Mouse (Mus musculus): ENCODE data around the gene Mon2. TPM values are rescaled to one million over a fixed set of nuclear protein-coding genes. Genes with fewer than 3 reads are reported as not detected.
"Not testable (repeated sequence)": the region's sequence is repeated elsewhere in the genome, so short reads cannot be mapped to it uniquely, and the experiment has no call there.

Gene Mon2
- total and polyA plus RNA-seq, 3 experiments, result 45.4 to 88.3 (median 73.5) TPM

DNA sequence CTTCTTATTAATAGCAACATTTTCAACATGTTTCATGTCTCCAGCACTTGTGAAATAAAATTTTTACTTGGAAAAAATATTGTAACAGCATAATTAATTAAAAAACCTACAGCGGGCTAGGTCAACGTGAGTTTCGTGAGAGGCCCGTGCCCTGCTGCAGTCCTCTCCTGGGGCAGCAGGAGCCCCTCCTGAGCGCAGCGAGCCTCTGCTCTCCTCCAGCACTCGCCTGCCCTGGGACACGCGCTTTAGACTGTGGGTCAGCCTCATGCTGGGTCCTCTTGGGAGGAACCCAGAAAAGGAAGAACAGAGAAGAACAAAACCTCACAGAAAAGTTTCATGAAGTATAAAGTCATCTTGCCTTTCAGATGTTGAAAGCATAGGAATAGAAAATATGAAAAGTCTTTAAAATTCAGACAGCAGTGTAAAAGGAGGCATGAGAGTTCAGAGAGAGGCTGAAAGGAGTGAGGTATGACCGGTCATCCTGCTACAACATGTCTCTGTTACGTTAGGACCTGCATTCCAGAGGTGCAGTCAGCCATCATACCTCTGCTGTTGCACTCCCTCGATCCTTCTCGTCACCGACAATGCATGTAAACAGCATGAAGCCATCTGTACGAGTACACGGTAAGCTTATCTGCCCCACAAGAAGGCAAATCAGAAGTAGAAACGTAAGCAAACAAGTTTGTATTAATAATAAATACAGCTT, 81.8 kb downstream of the Mon2 start:
- DNase-seq, result no peak

DNA sequence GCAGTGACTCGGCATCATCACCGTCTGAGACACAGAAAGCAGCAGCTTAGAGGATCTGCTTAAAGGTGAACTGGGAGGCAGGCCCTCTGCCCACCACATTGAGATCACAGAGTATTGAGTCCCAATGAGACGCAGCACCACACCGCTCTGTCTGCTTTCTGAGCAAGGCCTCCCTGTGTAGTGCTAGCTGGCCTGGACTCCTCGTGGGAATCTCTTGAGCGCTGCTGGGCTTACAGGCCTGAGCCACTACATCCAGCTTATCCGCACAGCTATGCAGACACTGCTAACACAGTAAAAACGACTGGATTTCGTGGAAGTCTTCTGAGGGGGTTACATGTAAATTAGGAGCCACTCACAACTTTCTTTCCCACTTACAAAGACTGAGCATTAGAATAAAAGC, 84.7 kb downstream of the Mon2 start:
- DNase-seq, result no peak

DNA sequence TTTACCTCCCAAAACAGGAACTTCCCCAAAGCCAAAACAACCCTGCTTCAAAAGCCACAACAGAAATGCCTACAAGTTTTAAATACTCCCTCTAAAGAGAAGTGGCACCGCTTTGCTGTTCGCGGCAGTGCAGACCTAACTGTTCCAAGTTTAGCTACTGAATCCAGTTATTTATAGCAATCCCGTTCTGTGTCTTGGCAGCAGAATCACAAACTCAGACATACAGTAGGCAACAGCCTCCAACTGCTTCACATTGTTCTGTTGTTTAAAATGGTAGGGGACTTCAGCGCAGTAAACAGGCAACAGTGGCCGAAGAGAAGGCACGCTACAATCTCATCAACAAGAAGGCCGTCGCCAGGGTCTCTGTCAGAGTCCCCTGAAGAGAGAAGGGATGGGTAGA, 85.3 kb downstream of the Mon2 start:
- DNase-seq, result no peak

DNA sequence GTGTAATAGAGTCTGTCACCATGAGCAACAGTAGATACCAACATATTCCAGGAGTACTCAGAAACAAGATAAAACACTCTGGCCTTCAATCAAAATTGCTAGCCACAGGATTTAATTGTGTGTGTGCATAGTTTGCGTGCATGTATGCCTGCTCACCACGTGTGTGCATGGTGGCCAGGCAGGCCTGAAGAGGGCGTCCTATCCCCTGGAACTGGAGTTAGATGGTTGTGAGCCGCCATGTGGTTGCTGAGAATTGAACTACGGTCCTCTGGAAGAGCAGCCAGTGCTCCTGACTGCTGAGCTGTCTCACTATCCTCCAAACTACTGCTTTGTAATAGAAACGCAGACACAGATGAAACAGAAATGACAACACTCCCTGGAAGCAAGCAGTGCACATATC, 85.7 kb downstream of the Mon2 start:
- DNase-seq, result no peak

DNA sequence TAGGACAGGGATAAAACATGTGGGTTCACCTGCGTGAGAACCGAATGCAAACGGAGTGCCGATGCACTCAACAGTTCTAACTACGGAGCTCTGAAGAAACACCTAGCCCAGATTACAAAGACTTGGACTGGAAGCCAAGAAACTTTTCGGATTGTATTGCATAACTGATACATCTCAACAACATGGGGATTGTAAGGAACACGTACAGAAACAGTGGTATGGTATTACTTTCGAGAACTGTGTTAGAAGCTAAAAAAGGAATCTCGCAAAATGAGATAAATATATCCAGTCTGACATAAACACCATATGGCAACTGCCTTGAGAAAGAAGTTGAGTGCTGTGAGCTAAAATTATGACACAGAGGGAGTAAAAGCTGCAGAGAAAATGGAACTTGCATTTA, 86.4 kb downstream of the Mon2 start:
- no peak for DNase-seq

DNA sequence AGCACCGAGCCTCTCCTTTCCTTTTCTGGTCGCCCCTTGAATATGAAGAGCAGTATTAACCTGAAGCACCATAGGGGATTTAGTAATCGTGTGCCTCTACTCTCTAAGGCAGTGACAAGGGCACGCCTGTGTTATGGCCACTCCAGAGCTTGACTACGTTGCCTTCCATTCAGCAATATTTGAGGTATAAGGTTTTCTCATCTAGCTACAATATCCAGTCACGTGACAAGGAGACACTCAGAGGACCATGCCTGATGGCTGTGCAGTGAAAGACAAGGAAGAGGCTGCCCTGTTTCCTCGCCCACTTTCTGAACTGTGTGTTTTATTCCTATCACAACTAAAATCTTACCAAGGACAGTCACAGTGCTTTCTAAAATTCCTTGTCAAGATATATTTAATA, 87.9 kb downstream of the Mon2 start:
- no peak for DNase-seq

DNA sequence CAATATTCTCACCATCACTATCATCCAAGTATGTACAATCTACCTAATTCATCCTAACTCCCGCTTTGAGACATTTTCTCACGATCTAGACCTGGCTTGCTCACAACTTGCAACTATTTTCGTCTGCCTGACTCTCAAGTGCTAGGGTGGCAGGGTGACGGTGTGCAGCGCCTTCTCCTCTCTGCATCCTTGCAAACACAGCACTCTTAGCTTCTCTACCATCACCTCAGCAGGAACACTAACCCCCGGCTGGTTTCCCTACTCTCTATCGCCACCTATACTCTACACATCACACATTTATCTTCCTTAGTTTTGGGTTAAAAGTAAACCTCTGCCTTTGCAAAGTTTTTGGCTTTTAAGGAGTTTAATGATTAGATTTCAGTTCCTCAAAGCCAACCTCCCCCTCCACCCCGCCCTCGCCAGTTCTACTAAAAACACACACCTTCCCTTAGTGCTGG, 88.6 kb downstream of the Mon2 start:
- peak; percentile 60 for DNase-seq

DNA sequence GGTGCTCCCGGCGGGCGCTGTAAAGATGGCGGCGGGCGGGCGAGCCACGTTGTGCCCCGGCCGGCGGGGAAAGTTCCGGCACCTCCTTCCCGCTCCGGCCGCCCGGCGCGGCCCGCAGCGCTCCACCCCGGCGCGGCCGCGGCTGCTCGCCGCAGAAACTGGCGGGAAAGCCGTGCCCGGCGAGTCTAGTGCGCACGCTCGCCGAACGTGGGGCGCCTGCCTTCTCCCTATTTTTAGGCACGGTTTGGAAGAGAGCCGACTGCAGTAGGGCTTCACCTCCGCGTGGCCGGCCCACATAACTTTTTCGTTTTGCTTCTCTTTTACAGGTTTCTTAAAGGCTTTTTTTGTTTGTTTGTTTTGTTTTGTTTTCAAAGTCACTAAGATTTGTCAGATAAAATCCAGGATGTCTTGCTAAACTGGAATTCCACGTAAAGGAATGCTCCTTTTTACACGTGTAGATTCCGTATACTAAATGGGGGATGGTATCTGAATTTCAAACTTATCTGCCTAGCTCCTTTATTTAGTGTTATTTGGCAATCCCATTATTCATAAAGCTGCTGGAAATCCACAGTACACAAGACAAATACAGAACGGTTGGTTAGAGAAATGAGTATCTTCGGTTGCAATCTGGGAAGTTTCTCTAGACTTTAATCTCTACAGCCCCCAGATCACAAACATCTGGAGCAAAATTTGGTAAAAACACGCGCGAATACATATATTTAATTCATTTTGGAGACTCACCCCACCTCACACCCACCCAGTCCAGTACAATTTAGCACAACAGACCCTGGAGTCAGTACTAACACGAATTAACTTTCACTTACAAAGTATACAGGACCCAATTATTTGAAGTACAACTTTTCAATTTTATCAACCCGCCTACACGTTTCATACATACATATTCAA, 89.7 kb downstream of the Mon2 start:
- peak; percentile 91 for DNase-seq

DNA sequence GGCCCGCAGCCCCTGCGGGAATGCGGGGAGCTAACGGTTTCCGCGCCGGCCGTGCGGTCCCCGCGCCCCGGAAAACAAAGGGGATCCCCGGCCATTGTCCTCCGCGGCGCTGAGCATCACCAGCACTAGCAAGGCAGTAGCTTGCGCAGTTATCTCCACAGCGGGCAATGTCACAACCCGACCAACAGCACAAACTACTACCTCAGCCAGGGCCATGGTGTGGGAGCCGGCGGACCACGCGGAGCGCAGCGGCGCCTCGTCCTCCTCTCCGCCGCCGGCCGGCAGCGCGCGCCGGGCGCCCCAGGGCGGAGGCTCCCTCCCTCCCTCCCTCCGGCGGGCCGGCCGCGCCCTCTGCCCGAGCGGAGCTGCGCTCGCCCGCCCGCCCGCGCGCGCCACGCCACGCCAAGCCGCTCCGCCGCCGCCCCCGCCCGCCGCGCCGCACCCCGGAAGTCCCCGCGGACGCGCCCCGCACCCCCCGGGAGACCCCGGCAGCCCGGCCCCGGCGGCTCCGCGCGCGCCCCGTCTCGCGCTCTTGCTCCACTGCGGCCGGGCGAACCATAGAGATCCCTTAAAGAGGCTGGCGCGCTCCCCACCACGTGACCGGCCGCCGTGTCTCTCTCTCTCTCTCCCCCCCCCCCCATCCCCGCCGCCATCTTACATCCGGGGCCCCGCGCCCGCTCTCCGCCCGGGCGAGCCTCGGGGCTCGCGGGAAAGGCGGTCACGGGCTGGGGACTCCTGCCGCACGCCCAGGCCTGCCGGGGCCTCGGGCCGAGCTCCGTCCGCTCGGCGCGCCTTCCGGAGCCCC, 90.6 kb downstream of the Mon2 start:
- peak; percentile 90 for DNase-seq

DNA sequence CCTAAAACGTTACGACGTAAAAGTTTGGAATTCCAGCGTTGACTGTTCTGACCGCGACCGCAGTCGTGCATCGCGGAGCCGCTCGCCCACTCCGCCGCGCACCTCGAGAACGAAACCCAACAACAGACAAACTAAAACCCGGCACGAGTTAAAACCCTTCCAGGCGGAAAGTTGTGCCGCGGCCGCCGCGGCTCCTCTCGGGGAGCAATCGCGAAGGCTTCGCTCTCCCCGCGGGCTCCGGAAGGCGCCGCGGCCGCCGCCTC, 91.1 kb downstream of the Mon2 start:
- DNase-seq, result no peak

DNA sequence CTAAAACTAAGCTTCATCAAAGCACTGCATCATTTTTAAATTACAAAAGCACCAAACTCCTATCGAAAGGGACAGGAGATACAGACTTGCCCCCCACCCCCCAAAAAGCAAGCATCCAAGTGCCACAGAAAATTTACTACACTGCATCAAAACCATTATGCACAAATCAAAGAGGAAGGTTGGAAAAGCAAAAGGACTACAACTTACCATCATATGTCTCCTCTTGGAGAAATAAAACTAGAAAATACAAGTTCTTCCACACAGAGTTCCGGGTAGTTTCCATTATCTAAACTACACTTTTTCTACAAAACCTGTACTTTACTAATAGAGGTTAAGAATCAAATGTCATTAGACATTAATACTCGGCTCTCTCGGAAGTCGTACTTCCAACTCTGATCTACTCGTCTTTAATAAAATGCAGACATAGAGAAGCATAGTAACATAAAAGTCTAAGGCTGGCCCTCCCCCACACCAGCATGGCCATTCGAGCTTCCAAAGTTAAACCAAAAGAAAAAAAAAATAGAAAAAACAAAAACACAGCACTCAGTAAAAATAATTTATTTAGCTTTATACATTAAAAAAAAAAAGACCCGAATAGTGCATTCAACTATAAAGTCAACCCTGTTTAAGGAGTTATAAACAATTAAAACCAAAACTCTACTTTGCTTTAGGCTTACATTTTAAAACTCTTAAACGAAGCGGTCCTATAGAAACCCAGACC, 91.6 kb downstream of the Mon2 start:
- no peak for DNase-seq

DNA sequence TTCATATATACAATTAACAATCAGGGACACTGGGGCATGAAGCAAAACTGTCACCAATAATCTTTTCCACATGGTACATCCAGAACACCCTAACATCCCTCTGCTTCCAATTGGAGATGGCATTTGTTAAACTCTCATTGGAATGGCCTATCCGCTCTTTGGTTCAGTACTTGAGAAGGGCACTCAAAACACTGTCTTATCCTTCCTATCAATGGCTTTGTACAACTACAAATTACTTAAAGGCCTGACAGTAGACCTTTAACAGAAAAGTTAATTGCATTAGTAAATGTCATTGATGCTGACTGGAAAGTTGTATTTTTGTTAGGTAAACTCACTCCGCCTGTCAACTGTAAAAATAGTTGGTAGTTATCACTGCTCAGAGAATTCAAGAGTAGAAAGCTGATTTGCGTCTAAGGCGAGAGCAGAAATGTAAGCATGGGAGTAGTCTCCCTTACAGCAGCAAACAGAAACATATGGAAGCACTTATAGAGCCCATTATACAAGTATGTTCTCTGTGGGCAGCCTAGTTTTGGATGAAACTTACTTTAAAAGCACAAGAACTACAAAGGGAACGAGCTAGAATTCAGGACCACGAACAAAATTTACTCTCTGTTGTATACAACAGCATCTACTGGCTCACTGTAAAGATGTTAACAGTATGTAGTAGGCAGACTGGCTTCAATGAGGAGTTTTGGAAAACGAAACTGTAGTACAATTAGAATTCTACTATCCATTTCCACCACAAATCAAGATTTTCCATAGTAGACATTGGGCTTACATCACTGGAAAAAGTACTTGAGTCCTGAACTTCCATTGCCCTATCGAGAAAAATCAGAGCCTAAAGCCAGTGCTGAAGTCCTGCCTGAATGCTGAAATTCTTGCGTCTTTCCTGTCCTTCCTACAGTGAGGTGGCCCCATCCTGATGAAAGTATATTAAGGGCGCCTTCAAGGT, 92.5 kb downstream of the Mon2 start:
- DNase-seq, result no peak

DNA sequence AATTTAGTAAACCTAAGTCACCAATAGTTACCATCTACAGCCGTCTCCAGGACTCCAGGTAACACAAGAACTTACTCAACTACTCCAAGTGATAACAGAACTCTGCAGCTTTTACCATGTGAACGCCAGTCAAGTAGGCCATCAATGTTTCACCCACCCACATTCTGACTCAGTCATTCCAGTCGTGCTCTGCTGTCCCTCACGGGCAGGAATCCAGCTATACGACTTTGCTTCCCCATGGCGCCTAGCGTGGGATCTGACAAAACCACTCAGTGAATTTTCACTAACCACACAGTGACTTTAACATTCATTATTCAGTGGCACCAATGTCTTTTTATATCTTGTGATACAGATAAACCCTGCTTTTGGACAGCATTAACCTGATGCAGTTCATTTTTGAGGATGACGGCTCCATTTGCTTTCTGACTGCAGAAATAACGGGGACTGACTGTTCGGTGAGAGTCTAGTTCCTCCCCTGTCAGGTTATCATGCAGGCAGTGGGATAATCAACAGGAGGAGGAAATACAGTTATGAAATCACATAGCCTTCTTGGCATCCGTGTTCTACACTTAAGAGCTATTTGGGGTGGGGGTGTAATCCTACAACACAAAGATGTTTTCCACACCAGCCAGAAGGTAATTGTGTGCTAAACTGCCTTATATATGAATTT, 93.3 kb downstream of the Mon2 start:
- no peak for DNase-seq

DNA sequence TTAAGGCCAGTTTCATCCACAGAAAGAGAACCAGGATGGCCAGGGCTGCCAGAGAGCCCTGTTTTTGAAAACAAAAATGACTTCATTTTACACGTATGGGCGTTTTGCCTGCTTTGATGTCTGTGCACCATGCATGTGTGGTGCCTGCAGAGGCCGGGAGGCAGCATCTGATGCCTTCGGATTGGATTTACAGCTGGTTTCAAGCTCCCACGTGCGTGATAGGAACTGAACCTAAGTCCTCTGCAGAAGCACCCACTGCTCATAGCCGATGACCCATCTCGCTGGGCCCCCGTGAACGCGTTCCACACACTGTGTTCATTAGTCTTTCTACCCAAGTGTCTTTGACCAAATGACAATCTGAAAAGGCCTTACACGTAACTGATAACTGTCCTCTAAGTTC, 96.2 kb downstream of the Mon2 start:
- no peak for DNase-seq

DNA sequence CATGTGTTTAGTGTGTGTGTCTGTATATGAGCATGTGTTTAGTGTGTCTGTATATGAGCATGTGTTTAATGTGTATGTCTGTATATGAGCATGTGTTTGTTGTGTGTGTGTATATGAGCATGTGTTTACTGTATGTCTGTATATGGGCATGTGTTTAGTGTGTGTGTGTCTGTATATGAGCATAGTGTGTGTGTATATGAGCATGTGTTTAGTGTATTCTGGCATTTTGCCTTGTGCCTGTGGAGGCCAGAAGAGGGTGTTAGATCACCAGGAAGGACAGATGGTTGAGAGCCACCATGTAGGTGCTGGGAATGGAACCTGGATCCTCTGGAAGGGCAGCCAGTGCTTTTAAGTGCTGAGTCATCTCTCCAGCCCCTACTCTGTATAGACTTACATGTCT, 96.9 kb downstream of the Mon2 start:
- no peak for DNase-seq

DNA sequence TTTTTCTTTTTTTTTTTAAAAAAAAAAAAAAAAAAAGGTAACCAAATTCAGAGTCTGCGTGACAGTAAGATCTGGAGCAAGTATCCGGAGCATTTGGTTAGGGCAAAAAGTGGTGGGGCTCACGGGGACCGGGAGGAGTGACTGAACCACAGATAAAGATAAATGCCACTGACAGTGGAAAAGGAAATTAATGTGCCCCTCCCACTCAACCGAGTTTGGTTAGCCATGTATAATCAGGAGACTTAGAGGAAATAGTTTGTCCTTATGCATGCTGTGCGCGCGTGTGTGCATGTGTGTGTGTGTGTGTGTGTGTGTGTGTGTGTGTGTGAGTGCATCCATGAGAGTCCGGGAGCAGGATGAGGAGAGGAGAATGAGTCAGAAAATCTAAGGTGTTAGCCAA, 100.3 kb downstream of the Mon2 start:
- no peak for DNase-seq

DNA sequence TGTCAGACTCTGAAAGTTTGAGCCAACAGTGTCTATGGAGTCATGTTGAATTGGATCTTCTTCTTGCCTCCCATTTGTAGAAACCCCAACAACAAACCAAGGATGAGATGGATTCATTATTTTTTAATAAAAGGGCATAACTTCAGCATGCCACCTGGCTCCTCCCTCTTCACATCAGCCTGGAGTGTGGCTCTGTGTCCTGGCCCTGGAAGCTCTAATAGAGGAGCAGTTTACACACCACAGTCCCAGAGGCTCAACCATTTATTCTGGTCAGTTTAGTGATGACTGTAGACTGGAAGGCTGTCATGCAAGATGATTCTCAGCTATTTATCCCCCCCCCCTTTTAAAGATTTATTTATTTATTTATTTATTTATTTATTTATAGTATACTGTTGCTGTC, 103.1 kb downstream of the Mon2 start:
- no peak for DNase-seq

DNA sequence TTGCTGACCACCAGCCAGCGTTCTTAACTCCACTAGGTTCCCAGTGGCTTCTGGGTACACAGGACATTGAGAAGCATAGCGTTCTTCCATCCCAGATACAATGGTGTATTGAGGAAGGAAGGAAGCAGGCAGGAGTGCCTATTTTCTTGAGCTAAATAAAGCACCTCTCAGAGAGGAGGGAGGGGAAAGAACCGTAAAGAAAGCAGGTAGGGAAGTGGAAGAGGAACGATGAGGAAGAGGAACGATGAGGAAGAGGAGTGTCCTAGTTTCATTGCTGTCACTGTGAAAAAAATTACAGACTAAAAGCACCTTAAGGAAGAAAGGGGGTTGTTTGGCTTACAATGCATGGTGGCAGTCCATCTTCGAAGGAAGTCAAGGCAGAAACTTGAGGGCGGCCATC, 106.1 kb downstream of the Mon2 start:
- no peak for DNase-seq

DNA sequence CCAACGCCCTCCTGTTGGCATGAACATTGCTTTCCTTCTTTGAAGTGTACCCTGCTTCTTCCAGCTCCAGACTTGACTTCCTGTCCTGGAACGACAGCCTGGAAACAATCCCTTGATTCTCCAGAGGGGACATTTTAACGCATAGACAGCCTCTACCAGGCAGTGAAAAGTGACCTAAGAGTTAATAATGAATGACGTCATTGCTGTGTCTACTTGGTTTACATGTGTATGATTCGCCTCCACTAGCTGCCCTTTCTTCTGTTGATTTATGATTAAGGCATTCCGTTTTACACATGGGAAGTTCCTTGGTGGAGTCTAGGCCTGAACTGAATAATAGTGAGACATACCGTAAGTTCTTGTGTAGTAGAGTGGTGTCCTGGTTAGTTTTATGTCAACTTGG, 109.9 kb downstream of the Mon2 start:
- DNase-seq, result no peak

DNA sequence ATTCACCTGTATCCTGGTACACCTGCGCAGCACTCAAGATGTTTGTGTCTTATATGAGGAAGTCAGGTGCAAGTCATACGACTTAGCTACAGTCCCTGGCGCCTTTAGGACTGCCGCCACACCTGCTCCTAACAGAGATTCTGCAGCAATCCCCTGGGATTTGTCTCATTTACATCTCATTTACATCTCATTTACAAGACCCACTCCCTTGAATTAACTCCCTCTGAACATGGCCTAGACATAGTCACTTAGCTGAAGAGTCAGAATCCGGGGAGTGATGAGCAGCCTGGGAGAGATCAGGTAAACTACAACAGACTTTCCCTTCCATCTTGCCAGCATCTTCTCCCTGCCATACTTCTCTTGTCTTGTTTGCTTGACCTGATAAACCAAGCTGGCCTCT, 110.7 kb downstream of the Mon2 start:
- not testable (repeated sequence) for DNase-seq

DNA sequence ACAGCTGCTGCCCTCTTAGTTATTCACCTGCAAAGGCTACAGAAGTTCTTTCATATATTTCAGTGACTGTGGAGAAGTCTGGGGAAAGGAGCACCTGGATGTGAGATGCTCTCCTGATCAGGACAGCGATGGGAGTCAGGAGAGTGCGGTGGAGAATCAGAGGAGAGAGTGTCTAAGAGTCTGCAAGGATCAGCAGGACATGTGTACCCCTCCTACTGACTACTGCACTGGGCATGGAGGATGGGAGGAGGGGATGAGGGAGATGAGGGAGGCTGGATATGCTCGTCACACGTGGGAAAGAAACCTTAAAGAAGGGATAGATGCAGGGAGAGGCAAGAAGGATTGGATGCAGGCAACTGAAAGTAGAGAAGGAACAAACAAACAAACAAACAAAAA, 112.1 kb downstream of the Mon2 start:
- no peak for DNase-seq
